Mouse (Mus musculus) mouse embryonic stem cell (cell line): ENCODE results near the gene D630045J12Rik.

ENCODE experiments used
- in situ Hi-C, 2 experiments: fragments of 300-500 bp; cut with MboI; formaldehyde crosslinking; loops; 1 replicate in 1 of 2; 3 replicates in 1 of 2; pipeline ENCODE4 v1.14.3; 2019 to 2020; ENCODE audit warnings: low sequenced_read_pairs in 2 of 2, low pct_unique_long_range_greater_than_20kb in 1 of 2, mixed read lengths in 1 of 2; ENCODE audit not compliant: unreplicated experiment in 1 of 2

D630045J12Rik gene

GRCm38 (mm10) chr6:38202816-38203215 lies 51.0 kb downstream of the D630045J12Rik start:
- in situ Hi-C loops = no loop called here

- in situ Hi-C loops = no loop called here
Observed at GRCm38 (mm10) chr6:38201495-38201894, 52.3 kb downstream of the D630045J12Rik start.

- in situ Hi-C loops = no loop called here
Observed at GRCm38 (mm10) chr6:38199599-38199998, 54.2 kb downstream of the D630045J12Rik start.

GRCm38 (mm10) chr6:38198727-38199126 lies 55.1 kb downstream of the D630045J12Rik start:
- in situ Hi-C loops = no loop called here

- in situ Hi-C loops = no loop called here
Observed at GRCm38 (mm10) chr6:38196266-38197189, 57.3 kb downstream of the D630045J12Rik start.

GRCm38 (mm10) chr6:38195306-38195705 lies 58.5 kb downstream of the D630045J12Rik start:
- in situ Hi-C loops = no loop called here

GRCm38 (mm10) chr6:38194046-38194445 lies 59.8 kb downstream of the D630045J12Rik start:
- in situ Hi-C loops = no loop called here

GRCm38 (mm10) chr6:38192952-38193351 lies 60.9 kb downstream of the D630045J12Rik start:
- in situ Hi-C loops = no loop called here

- in situ Hi-C loops = no loop called here
Observed at GRCm38 (mm10) chr6:38186312-38186950, 67.4 kb downstream of the D630045J12Rik start.

GRCm38 (mm10) chr6:38184791-38185190 lies 69.0 kb downstream of the D630045J12Rik start:
- in situ Hi-C loops = no loop called here

GRCm38 (mm10) chr6:38181756-38182318 lies 72.0 kb downstream of the D630045J12Rik start:
- in situ Hi-C loops = no loop called here

GRCm38 (mm10) chr6:38180669-38181068 lies 73.1 kb downstream of the D630045J12Rik start:
- in situ Hi-C loops = no loop called here

GRCm38 (mm10) chr6:38165385-38165784 lies 88.4 kb downstream of the D630045J12Rik start:
- in situ Hi-C loops = no loop called here

GRCm38 (mm10) chr6:38164705-38165104 lies 89.1 kb downstream of the D630045J12Rik start:
- in situ Hi-C loops = no loop called here

GRCm38 (mm10) chr6:38162825-38163504 lies 90.8 kb downstream of the D630045J12Rik start:
- in situ Hi-C loops = no loop called here

GRCm38 (mm10) chr6:38160556-38160955 lies 93.3 kb downstream of the D630045J12Rik start:
- in situ Hi-C loops = no loop called here

- in situ Hi-C loops = no loop called here
Observed at GRCm38 (mm10) chr6:38160102-38160501, 93.7 kb downstream of the D630045J12Rik start.

GRCm38 (mm10) chr6:38159576-38159975 lies 94.2 kb downstream of the D630045J12Rik start:
- in situ Hi-C loops = loop anchor here in 1 of 2 experiments (5.0 kb wide), 1 partner anchor 103 kb away; no protein-coding TSS in a partner anchor

- in situ Hi-C loops = loop anchor here in 1 of 2 experiments (5.0 kb wide), 1 partner anchor 104 kb away; no protein-coding TSS in a partner anchor
Observed at GRCm38 (mm10) chr6:38157925-38158324, 95.9 kb downstream of the D630045J12Rik start.
